Mouse (Mus musculus): ENCODE measurements around the gene Ttc37.

- TF ChIP-seq CTCF (conservative IDR thresholded peaks at IDR 0.05; ENCODE audit: low read length) (no peak), NANOG (IDR thresholded peaks at IDR 0.05; ENCODE audit: borderline replicate concordance, low read length) (no peak)
Observed at GRCm38 (mm10) chr13:76109069-76109824, 10.7 kb downstream of the Ttc37 start.

Data from E14TG2a.4 (cell line).